Mouse (Mus musculus) gastrocnemius, adult 8-10 months (tissue): ENCODE data around the gene Rbm20. TPM values are rescaled to one million over a fixed set of nuclear protein-coding genes. Genes with fewer than 3 reads are reported as not detected.

Source experiments
- DNase-seq, 2 experiments: peaks; one replicate each; pipeline ENCODE4 v3.0.0; 2022; ENCODE audit warnings: low spot score in 2 of 2
- total RNA-seq, 4 experiments: library from RNA; stranded (reverse); gene quantifications; 2 replicates each; pipeline ENCODE4 v1.2.4; 2022

The Rbm20 gene
- total RNA-seq, 4 experiments from 2014 or later = 70.2 to 89.8 (median 84.0) TPM

- no peak for DNase-seq
Observed at GRCm38 (mm10) chr19:53752993-53753392, 75.9 kb downstream of the Rbm20 start.

- DNase-seq = peak; percentile 71 to 77
Observed at GRCm38 (mm10) chr19:53754421-53754830, 77.3 kb downstream of the Rbm20 start.

GRCm38 (mm10) chr19:53755346-53755745, 78.2 kb downstream of the Rbm20 start:
- no peak for DNase-seq

GRCm38 (mm10) chr19:53757432-53758109, 80.5 kb downstream of the Rbm20 start:
- DNase-seq = no peak

- DNase-seq = no peak
Observed at GRCm38 (mm10) chr19:53758881-53759418, 81.8 kb downstream of the Rbm20 start.

- DNase-seq = no peak
Observed at GRCm38 (mm10) chr19:53760125-53761101, 83.3 kb downstream of the Rbm20 start.

- DNase-seq = no peak
Observed at GRCm38 (mm10) chr19:53762749-53763438, 85.8 kb downstream of the Rbm20 start.

GRCm38 (mm10) chr19:53764688-53765478, 87.8 kb downstream of the Rbm20 start:
- no peak for DNase-seq

GRCm38 (mm10) chr19:53768478-53768877, 91.4 kb downstream of the Rbm20 start:
- DNase-seq = no peak

GRCm38 (mm10) chr19:53773937-53774640, 97.0 kb downstream of the Rbm20 start:
- DNase-seq = peak; percentile 65 to 81

GRCm38 (mm10) chr19:53774641-53775350, 97.7 kb downstream of the Rbm20 start:
- no peak for DNase-seq

GRCm38 (mm10) chr19:53779402-53779801, 102.3 kb downstream of the Rbm20 start:
- DNase-seq = no peak

GRCm38 (mm10) chr19:53779818-53780217, 102.7 kb downstream of the Rbm20 start:
- no peak for DNase-seq

- no peak for DNase-seq
Observed at GRCm38 (mm10) chr19:53780752-53781602, 103.9 kb downstream of the Rbm20 start.

- DNase-seq = no peak
Observed at GRCm38 (mm10) chr19:53781826-53782225, 104.7 kb downstream of the Rbm20 start.

- no peak for DNase-seq
Observed at GRCm38 (mm10) chr19:53785352-53785751, 108.2 kb downstream of the Rbm20 start.

GRCm38 (mm10) chr19:53786239-53786638, 109.1 kb downstream of the Rbm20 start:
- DNase-seq = no peak

GRCm38 (mm10) chr19:53786836-53787235, 109.7 kb downstream of the Rbm20 start:
- DNase-seq = no peak
